Mouse (Mus musculus) bone marrow, adult 2 months (tissue): Measurements from ENCODE around the gene Pcmt1. TPM values are rescaled to one million over a fixed set of nuclear protein-coding genes. Genes with fewer than 3 reads are reported as not detected.

Experiments used
- H3K27ac ChIP-seq: fragments of 200-500 bp; 2 replicates; pipeline ENCODE4 v1.5.1; 2012; ENCODE audit warnings: low read depth, mild to moderate bottlenecking, control low read depth, inconsistent platforms, low read length; ENCODE audit not compliant: control insufficient read depth, poor library complexity, insufficient read depth
- H3K4me1 ChIP-seq: fragments of 200-500 bp; 2 replicates; pipeline ENCODE4 v1.6.1; 2011; ENCODE audit warnings: low read length; ENCODE audit not compliant: control insufficient read depth, insufficient read depth
- H3K4me3 ChIP-seq: fragments of 200-500 bp; replicated peaks from 2 replicates; pipeline ENCODE3; 2011; ENCODE audit warnings: mild to moderate bottlenecking, low read depth, low read length, control low read depth; ENCODE audit not compliant: control insufficient read depth
- CTCF ChIP-seq: fragments of 200-500 bp; IDR thresholded peaks from 2 replicates; pipeline ENCODE4 v1.5.1; 2011; ENCODE audit warnings: low read length, control low read depth; ENCODE audit not compliant: control insufficient read depth, insufficient read depth
- POLR2A ChIP-seq: fragments of 200-500 bp; IDR thresholded peaks from 2 replicates; pipeline ENCODE4 v1.6.1; 2011; ENCODE audit warnings: low read depth, mild to moderate bottlenecking, control low read depth, low read length, borderline replicate concordance; ENCODE audit not compliant: control insufficient read depth
- WGBS: fragments of 180-500 bp; shearing (Covaris S2); methylation state at CpG from one replicate; pipeline ENCODE4 v1.1.7; 2018; 5-methylcytosine and 5-hydroxymethylcytosine counted together
- polyA plus RNA-seq: library from polyadenylated mRNA; stranded (reverse); fragments of >200 nt; gene quantifications from 2 replicates; pipeline ENCODE4 v1.2.4, GENCODE M21; 2011; ENCODE audit warnings: low replicate concordance; ENCODE audit not compliant: missing spikeins, insufficient read depth, insufficient read length

Pcmt1 gene
- polyA plus RNA-seq, 1 experiment: 71.7 TPM

DNA sequence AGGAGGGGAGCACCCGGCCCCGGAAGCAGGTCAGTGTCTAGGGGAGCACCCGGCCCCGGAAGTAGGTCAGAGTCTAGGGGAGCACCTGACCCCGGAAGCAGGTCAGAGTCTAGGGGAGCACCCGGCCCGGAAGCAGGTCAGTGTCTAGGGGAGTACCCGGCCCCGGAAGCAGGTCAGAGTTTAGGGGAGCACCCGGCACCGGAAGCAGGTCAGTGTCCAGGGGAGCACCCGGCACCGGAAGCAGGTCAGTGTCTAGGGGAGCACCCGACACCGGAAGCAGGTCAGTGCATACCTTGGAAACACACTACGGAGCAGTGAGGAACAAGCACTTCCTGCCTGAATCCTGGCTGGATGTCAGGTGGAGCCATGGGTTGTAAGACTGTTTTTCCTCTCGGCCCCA, 72.3 kb downstream of the Pcmt1 start:
- no peak overlapping the region for H3K27ac ChIP-seq
- no peak for TF ChIP-seq POLR2A
- no peak for TF ChIP-seq CTCF
- no peak overlapping the region for H3K4me3 ChIP-seq
- 84% methylated on average over 17 of the region's 17 CpGs for WGBS
- H3K4me1 ChIP-seq: no peaks in the 10 kb centered on the region

DNA sequence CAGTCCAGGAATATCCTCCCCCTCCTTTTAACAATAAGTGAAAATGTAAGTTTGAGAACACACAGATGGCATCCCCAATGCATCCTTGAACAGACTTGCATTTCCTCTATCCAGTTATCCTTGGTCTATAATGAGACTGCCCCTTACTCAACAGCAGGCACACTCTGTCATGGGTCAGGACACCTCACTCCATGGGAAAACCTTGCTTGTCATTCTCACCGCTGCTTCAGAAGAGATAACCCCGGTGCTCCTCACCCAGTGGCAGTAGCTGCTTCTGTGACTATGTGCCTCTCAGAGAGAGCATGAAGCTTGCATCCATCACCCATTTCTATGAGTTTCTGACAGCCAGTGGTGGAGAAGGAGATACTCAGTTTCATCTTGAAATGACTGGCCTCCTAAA, 74.5 kb downstream of the Pcmt1 start:
- no peak overlapping the region for H3K27ac ChIP-seq
- H3K4me1 ChIP-seq: no peaks in the 10 kb centered on the region
- H3K4me3 ChIP-seq: no peak overlapping the region
- WGBS: 78% methylated on average over 2 of the region's 2 CpGs
- TF ChIP-seq CTCF (no peak), POLR2A (no peak)

DNA sequence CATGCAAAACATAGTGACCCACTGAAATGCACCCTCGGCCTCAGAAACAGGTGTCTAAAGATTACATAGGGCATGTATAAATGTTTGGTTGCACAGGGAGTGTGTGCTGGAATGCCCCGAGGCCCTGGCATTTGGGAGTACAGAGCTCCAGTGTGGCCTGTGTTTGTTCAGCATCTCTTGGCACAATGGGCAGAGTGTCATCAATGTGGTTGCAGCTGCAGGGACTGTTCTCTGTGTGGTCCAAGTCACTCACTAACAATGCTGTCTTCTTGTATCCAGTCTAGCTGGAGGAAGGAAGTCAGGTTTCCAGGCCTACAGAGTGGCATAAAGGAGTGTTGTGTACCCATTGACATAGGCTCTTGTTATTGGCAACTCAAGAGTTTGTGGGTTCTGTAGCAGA, 75.8 kb downstream of the Pcmt1 start:
- WGBS: 64% methylated on average over 2 of the region's 2 CpGs
- Histone ChIP-seq H3K4me3 (no peak overlapping the region), H3K4me1 (no peaks in the 10 kb centered on the region), H3K27ac (no peak overlapping the region)
- TF ChIP-seq CTCF: no peak
- no peak for TF ChIP-seq POLR2A

DNA sequence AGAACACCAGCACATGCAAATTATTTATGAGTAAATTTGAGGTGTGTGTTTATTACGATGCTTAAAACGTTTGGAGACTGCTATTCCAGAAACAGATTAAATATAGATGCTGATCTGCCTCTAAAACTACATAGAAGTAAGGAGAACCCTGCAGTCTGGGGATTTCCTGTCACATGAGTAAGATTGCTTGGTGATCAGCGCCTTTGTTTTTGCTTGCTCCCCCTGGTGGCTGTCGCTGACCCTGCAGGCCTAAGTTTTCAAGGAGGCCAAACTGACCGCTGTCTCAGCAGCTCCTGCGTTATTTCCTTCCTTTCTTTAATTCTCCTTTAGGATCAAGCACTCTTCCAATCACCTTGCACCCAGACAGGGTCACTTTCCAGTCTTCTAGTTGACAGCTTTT, 80.3 kb downstream of the Pcmt1 start:
- peak; percentile 88 for TF ChIP-seq CTCF
- no peak for TF ChIP-seq POLR2A
- no peak overlapping the region for H3K4me3 ChIP-seq
- no peaks in the 10 kb centered on the region for H3K4me1 ChIP-seq
- WGBS: 8% methylated on average over 6 of the region's 6 CpGs
- H3K27ac ChIP-seq: no peak overlapping the region

DNA sequence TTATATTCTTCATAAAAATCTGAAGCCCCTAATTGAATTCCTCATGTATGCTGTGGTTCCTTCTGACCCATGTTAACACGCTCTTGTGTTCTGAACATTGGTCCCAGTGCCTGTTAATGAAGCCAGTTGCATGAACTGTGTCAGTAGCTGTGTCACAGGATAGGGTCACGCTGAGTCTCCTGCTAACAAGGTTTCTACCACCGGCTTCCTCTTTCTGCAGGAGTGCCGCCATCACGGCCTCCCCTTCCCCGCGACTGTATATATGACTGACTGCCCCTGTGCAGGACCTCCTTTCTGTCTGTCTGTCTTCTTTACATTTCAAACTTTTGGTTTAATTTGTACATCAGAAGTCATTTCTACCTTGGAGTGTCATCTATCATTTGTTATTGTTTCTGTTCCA, 82.8 kb downstream of the Pcmt1 start:
- Histone ChIP-seq H3K4me3 (no peak overlapping the region), H3K4me1 (no peaks in the 10 kb centered on the region), H3K27ac (no peak overlapping the region)
- no peak for TF ChIP-seq CTCF
- WGBS: 16% methylated on average over 7 of the region's 7 CpGs

DNA sequence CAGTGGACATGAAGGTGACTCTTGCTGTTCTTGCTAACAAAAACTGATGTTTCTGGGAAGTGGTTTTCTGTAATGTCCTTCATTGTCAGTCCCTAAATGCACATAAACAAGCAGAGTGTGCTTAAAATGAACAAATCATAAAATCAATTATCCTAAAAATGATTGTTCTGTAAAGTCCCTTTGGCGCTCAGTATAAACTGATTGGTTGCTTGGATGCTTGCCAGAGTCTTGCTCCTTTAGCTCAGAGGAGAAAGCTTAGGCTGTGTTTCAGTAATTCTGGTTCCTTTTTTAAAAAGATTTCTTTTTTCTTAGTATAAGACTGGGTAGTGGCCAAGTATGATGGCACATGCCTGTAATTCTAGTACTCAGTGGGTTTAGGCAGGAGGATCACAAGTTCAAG, 84.7 kb downstream of the Pcmt1 start:
- H3K4me1 ChIP-seq: no peaks in the 10 kb centered on the region

DNA sequence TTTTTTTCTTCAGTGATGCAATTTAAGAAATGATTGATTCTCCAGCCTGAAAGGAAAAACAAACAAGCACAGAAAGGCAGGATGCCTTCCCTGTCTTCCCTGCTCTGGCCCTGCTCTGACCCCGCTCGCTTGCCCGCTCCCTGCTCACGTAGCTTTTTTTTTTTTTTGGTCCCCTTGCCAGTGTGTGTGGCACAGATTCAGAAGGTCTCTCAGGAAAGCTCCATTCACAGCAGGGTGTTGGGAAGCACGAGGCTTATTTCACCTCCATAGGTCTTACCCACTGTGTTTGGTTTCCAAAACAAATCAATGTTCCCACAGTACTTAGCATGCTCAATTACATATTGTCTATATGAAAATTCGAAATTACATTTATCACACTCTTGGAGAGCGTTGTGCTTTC, 86.1 kb downstream of the Pcmt1 start:
- Histone ChIP-seq H3K4me1 (no peaks in the 10 kb centered on the region; the same call in 1 of the 2 replicates), H3K4me3 (no peak overlapping the region), H3K27ac (no peak overlapping the region)
- TF ChIP-seq CTCF (no peak), POLR2A (no peak)
- 77% methylated on average over 7 of the region's 7 CpGs for WGBS

More for the DNA sequence above, 84.7 kb downstream of the Pcmt1 start:
- TF ChIP-seq POLR2A (no peak), CTCF (no peak)
- H3K4me3 ChIP-seq: no peak overlapping the region
- 52% methylated on average over 1 of the region's 1 CpGs for WGBS
- H3K27ac ChIP-seq: no peak overlapping the region

DNA sequence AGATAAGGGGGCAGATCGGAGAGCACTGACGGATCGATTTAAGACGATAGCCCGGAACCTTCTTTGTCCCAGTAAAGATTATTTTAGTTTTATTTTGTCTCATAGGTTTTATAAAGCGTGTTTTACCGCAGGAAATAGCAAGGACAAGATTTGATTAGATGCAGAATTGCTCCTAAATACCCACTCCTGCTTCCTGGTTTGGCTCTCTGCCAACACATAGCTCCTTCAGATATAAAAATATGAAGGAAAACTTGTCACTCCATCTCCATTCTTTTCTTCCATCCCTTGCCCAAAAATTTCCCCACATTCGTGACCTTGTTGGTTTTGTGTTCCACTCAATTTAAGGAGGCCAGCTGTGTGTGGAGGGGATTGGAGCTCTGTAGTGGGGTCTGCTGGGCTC, 90.1 kb downstream of the Pcmt1 start:
- Histone ChIP-seq H3K27ac (no peak overlapping the region; the same call in 1 of the 2 replicates), H3K4me1 (peaks cover 2% of the 10 kb centered on the region; the same call in 1 of the 2 replicates), H3K4me3 (no peak overlapping the region)
- TF ChIP-seq CTCF: no peak
- TF ChIP-seq POLR2A: no peak
- WGBS: 13% methylated on average over 8 of the region's 8 CpGs

DNA sequence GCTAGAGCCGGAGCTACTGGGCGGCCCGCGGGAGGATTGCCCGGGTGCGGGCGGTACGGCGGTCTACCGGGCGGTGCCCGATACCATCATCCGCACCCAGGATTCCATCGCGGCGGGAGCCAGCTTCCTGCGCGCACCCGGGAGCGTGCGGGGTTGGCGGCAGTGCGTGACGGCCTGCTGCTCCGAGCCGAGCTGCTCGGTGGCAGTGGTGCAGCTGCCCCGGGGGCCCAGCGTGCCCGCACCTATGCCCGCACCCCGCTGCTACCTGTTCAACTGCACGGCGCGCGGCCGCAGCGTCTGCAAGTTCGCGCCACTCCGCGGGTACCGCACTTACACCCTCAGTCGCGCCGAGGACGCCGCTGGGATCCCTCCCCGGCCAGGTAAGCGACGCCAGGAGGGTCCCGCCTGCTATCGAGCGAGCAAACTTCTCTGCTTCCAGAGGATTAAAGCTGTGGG, 90.7 kb downstream of the Pcmt1 start:
- peaks cover 2% of the 10 kb centered on the region; the same call in 1 of the 2 replicates for H3K4me1 ChIP-seq
- H3K27ac ChIP-seq: no peak overlapping the region; the same call in 1 of the 2 replicates
- TF ChIP-seq CTCF: no peak
- no peak for TF ChIP-seq POLR2A
- WGBS: 1% methylated on average over 54 of the region's 54 CpGs
- peak overlapping the region; percentile 96 for H3K4me3 ChIP-seq
